Mouse (Mus musculus) heart, postnatal 0 days (tissue): ENCODE data around the gene Neurod4.

Source experiments
- CTCF ChIP-seq: IDR thresholded peaks from 2 replicates; pipeline ENCODE4 v1.5.1; 2016; ENCODE audit warnings: antibody characterized with exemption, control low read depth, low read depth
- EP300 ChIP-seq: IDR thresholded peaks from 2 replicates; pipeline ENCODE4 v1.6.1; 2016; ENCODE audit warnings: antibody characterized with exemption, low read depth

DNA sequence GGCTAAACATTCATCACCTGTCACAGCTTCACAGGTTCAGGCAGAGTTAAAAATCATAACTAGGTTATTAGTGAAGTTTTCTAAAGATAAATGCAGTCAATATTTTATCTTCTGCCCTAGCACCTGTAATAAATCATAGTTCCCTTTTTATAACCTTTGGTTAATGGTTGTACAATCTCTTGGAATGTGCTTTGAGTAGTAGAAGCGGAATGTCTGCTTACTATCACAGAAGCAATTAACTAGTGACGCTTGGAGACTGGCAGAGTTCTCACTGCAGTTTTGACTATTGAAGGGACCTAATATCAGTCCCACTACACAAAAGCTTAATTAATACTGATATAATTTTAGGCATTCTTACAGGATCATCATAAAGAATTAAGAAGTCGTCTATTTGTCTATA is 55.0 kb downstream of the Neurod4 start:
- TF ChIP-seq CTCF, result no peak
- no peak for TF ChIP-seq EP300
